Mouse (Mus musculus) lung, postnatal 0 days (tissue): ENCODE results near the gene Cd209g. TPM values are rescaled to one million over a fixed set of nuclear protein-coding genes. Genes with fewer than 3 reads are reported as not detected.

Source experiments
- ATAC-seq: fragments of 200-750 bp; cut with Nextera tagmentation; 2 replicates; pipeline ENCODE4 v1.8.0; 2017; ENCODE audit warnings: moderate library complexity
- DNase-seq: peaks from one replicate; pipeline ENCODE4 v3.0.0-alpha.2; 2016; ENCODE audit warnings: low spot score
- H3K27ac ChIP-seq: fragments of 300-500 bp; sonication (generic); 2 replicates; pipeline ENCODE4 v1.5.1; 2014; ENCODE audit warnings: antibody characterized with exemption, mild to moderate bottlenecking, low read length, mixed read lengths
- H3K27me3 ChIP-seq: fragments of 300-500 bp; sonication (generic); replicated peaks from 2 replicates; pipeline ENCODE4 v1.6.1; 2014; ENCODE audit warnings: low read length, mixed read lengths; ENCODE audit not compliant: insufficient read depth
- H3K36me3 ChIP-seq: fragments of 300-500 bp; sonication (generic); 2 replicates; pipeline ENCODE4 v1.6.1; 2014; ENCODE audit warnings: low read length, mixed read lengths; ENCODE audit not compliant: insufficient read depth
- H3K4me1 ChIP-seq: fragments of 300-500 bp; sonication (generic); 2 replicates; pipeline ENCODE4 v1.6.1; 2014; ENCODE audit warnings: antibody characterized with exemption, low read depth, low read length, mixed read lengths; ENCODE audit not compliant: insufficient read depth
- H3K4me2 ChIP-seq: fragments of 300-500 bp; sonication (generic); replicated peaks from 2 replicates; pipeline ENCODE4 v1.6.1; 2014; ENCODE audit warnings: low read depth, mild to moderate bottlenecking, low read length, moderate library complexity, mixed read lengths
- H3K4me3 ChIP-seq: fragments of 300-500 bp; sonication (generic); 2 replicates; pipeline ENCODE4 v1.5.1; 2014; ENCODE audit warnings: low read depth, low read length
- H3K9ac ChIP-seq: fragments of 300-500 bp; sonication (generic); replicated peaks from 2 replicates; pipeline ENCODE4 v1.6.1; 2014; ENCODE audit warnings: low read depth, mild to moderate bottlenecking
- H3K9me3 ChIP-seq: fragments of 300-500 bp; sonication (generic); 2 replicates; pipeline ENCODE4 v1.6.1; 2016; ENCODE audit warnings: low read length, mixed read lengths
- CTCF ChIP-seq: IDR thresholded peaks from 2 replicates; pipeline ENCODE4 v1.5.1; 2016; ENCODE audit warnings: antibody characterized with exemption, mild to moderate bottlenecking
- EP300 ChIP-seq: IDR thresholded peaks from 2 replicates; pipeline ENCODE4 v1.6.1; 2016; ENCODE audit warnings: antibody characterized with exemption, mild to moderate bottlenecking, control low read depth
- whole genome bisulfite sequencing: fragments of 180-500 bp; shearing (Covaris S2); extraction: QIAGEN DNeasy Blood & Tissue Kit; methylation state at CpG from one replicate; pipeline ENCODE4 v1.1.7; 2014; 5-methylcytosine and 5-hydroxymethylcytosine counted together
- polyA plus RNA-seq: library from polyadenylated mRNA; unstranded; fragments of >200 nt; fragmentation: Nextera tagmentation; extraction: Ambion mirVana; gene quantifications from 2 replicates; pipeline ENCODE4 v1.2.1, GENCODE M21; 2015

The Cd209g gene
- polyA plus RNA-seq, 1 experiment from 2014 or later: not detected

GRCm38 (mm10) chr8:4147272-4147671, 13.4 kb downstream of the Cd209g start:
- Histone ChIP-seq H3K9me3 (no peaks in the 10 kb centered on the region), H3K36me3 (no peaks in the 10 kb centered on the region), H3K4me2 (no peak overlapping the region), H3K4me1 (no peaks in the 10 kb centered on the region), H3K27me3 (no peaks in the 10 kb centered on the region), H3K4me3 (no peak overlapping the region), H3K9ac (no peak overlapping the region), H3K27ac (no peak overlapping the region)
- DNase-seq: no peak
- TF ChIP-seq EP300 (no peak), CTCF (no peak)
- ATAC-seq: no peak
- 20% methylated on average over 1 of the region's 1 CpGs for WGBS

DNA sequence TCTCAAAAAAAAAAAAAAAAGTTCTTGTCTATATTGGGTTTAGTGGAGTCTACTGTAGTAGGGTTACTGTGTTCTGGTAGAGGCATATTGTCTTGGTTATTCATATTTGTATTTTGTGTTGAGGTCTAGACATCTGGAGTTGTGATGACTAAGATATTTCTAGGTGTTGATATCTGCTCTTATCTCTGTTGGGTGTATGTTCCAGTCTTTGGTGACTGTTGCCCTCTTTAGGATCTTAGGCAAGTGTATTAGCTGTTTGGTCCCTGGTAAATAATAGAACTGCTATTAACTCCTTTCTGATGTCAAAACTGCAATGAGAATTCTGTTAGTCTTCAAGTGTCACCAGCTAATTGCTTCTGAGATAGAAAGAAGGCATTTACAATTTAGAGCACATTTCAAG, 21.0 kb downstream of the Cd209g start:
- no peak for ATAC-seq
- no peak overlapping the region for H3K9ac ChIP-seq
- H3K27ac ChIP-seq: no peak overlapping the region
- no peaks in the 10 kb centered on the region for H3K27me3 ChIP-seq
- no peak for DNase-seq
- H3K4me2 ChIP-seq: no peak overlapping the region
- no peaks in the 10 kb centered on the region for H3K9me3 ChIP-seq
- no peaks in the 10 kb centered on the region for H3K4me1 ChIP-seq
- no peaks in the 10 kb centered on the region for H3K36me3 ChIP-seq
- no peak overlapping the region for H3K4me3 ChIP-seq
- TF ChIP-seq EP300 (no peak), CTCF (no peak)

DNA sequence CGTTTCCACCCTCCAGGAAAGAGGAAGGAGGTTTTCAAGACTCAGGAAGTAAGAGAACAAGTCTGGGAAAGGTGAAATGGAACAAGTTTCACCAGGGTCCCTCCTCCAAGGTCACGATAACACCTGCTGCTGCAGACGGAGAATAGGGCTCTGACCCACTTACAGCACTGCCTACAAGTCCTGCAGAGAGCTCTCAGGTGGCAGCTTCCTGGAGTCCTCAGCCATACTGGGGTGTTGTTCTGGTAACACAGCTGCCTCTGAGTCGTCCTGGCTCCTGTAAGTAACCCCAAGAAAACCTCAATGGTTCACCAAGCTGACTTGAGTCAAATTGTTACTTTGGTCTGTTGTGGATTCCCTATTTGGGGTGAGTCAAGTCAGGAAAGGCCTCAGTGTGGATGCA, 28.9 kb downstream of the Cd209g start:
- no peak for DNase-seq
- no peak for ATAC-seq
- Histone ChIP-seq H3K4me1 (no peaks in the 10 kb centered on the region), H3K4me3 (no peak overlapping the region), H3K36me3 (no peaks in the 10 kb centered on the region), H3K27me3 (no peaks in the 10 kb centered on the region), H3K9ac (no peak overlapping the region), H3K4me2 (no peak overlapping the region), H3K9me3 (no peaks in the 10 kb centered on the region), H3K27ac (no peak overlapping the region)
- TF ChIP-seq CTCF (no peak), EP300 (no peak)
- WGBS: 44% methylated on average over 4 of the region's 4 CpGs

DNA sequence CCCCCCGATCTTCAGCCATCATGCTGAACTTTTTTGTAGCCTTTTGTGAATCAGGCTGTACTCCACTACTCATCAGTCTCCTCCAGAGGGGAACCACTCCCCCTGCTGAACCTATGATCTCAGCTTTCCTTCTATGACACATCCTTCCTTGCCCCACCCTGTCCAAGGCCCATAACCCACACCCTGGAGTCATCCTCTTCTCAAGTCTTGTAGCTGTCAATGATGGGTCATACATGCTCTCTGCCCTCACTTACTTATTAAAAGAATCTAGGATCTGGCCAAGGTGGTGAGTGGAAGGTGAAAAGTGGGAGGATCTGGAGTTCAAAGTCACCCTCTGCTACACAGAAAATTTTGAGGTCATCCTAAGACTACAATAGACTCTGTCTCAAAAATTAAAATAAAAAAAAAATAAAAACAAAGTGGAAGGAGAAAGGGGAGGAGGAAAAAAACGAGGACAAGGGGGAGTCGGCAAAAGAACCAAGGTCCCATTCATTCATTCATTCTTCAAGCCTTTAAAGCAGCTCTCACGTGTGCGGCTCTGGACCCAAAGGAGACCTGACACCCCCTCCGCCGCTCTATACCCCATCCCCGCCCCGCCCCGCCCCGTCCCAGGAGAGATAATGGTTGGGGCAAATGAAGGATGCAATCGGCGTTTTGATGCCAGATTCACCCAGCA, 31.4 kb downstream of the Cd209g start:
- no peaks in the 10 kb centered on the region for H3K4me1 ChIP-seq
- H3K9ac ChIP-seq: no peak overlapping the region
- no peaks in the 10 kb centered on the region for H3K9me3 ChIP-seq
- no peaks in the 10 kb centered on the region for H3K36me3 ChIP-seq
- TF ChIP-seq CTCF: no peak
- TF ChIP-seq EP300: peak; percentile 25
- ATAC-seq: no peak
- peak; percentile 49 for DNase-seq
- H3K4me2 ChIP-seq: peak overlapping the region; percentile 66
- no peaks in the 10 kb centered on the region for H3K27me3 ChIP-seq
- WGBS: 8% methylated on average over 13 of the region's 13 CpGs
- H3K27ac ChIP-seq: 0 out of 2 replicates have a peak overlapping the region, but pooled peaks have one; percentile 3
- peak overlapping the region; percentile 82 for H3K4me3 ChIP-seq

GRCm38 (mm10) chr8:4165852-4166751, 32.2 kb downstream of the Cd209g start, which contains the start of gene Evi5l:
Gene Evi5l, plus strand, starts transcription at chr8:4166567.
- Histone ChIP-seq H3K27ac (0 out of 2 replicates have a peak within 1 kb of the TSS, but pooled peaks have one; percentile 3), H3K4me2 (peak within 1 kb of the TSS; percentile 93), H3K9ac (peak within 1 kb of the TSS; percentile 66), H3K4me1 (no peaks in the 10 kb centered on the region), H3K36me3 (no peaks in the 10 kb centered on the region), H3K27me3 (no peaks in the 10 kb centered on the region), H3K9me3 (no peaks in the 10 kb centered on the region), H3K4me3 (peak within 1 kb of the TSS; percentile 82)
- under 1% methylated on average over 51 of the region's 51 CpGs for WGBS
- peak; percentile 97 for ATAC-seq
- peak; percentile 100 for DNase-seq
- TF ChIP-seq CTCF: no peak
- peak; percentile 72 for TF ChIP-seq EP300

DNA sequence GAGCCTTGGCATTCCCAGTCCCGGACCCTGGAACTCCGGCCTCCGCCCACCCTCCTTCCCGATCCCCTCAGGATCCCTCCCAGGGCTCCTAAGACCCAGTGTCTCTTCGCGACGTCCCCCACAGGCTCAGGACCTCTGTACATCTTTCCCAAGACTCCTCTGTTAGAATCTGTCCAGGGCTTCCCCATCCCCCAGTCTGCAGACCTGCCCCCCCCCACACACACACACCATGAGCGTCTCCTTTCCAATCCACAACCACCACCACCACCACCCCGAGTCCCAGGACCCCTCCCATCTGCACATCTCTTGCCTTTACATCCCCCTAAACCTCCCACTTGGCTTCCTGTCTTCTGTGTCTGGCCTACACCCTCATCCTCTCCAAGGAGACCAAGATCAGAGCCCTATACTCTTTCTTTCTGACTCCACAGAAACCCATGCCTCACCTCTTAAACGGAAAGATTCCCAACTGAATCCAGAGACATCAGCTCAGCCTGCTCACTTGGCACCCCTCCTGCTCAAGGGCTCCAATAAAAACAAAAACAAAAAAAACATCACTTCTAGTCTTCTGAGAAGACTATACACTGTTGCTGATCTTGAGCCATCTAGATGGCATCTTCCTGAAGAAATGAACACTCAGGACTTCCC, 33.1 kb downstream of the Cd209g start:
- H3K9me3 ChIP-seq: no peaks in the 10 kb centered on the region
- H3K4me2 ChIP-seq: peak overlapping the region; percentile 93
- H3K36me3 ChIP-seq: no peaks in the 10 kb centered on the region
- no peaks in the 10 kb centered on the region for H3K4me1 ChIP-seq
- H3K27ac ChIP-seq: no peak overlapping the region
- peak overlapping the region; percentile 82 for H3K4me3 ChIP-seq
- 5% methylated on average over 7 of the region's 10 CpGs for WGBS
- ATAC-seq: no peak
- DNase-seq: peak; percentile 27
- no peaks in the 10 kb centered on the region for H3K27me3 ChIP-seq
- peak overlapping the region; percentile 66 for H3K9ac ChIP-seq
- no peak for TF ChIP-seq CTCF
- TF ChIP-seq EP300: no peak
